Mouse (Mus musculus): ENCODE data around the gene Syn3. TPM values are rescaled to one million over a fixed set of nuclear protein-coding genes. Genes with fewer than 3 reads are reported as not detected.
"Not testable (repeated sequence)": the region's sequence is repeated elsewhere in the genome, so short reads cannot be mapped to it uniquely, and the experiment has no call there.

Syn3 gene
- polyA plus RNA-seq, 1 experiment from 2014 or later: 14.7 TPM

DNA sequence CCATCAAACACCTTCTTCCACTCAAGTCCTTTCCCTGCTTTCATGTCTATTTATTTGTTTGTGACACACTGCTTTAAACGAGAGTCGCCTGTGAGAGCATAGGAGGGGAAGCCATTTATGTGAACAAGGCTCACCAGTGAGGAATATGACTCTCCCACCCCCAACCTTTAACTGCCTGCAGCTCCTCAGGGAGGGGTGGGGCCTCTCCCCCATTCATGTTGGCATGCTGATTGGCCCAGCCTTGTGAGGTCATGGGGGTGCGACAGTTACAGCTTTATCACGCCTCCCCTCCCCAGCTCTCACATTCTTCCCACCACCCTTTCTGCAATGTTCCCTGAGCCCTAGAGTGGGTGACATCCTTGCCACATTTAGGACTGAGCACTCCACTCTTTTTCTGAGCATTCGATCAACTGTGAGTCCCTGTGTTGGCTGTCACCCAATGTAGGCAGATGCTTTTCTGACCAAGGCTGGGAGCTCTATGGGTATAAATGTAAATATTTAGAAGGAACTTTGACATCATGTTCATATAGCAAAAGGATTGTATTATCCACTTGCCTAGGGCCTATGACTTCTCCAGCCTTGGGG is 361.0 kb downstream of the Syn3 start:
- H3K9ac ChIP-seq: no peak overlapping the region
- 60% methylated on average over 5 of the region's 5 CpGs for WGBS
- no peaks in the 10 kb centered on the region for H3K27me3 ChIP-seq
- no peak overlapping the region for H3K4me2 ChIP-seq
- H3K4me1 ChIP-seq (replicated peaks): peaks cover 8% of the 10 kb centered on the region
- no peak overlapping the region for H3K4me3 ChIP-seq
- H3K9me3 ChIP-seq: no peaks in the 10 kb centered on the region
- H3K36me3 ChIP-seq: no peaks in the 10 kb centered on the region
- H3K27ac ChIP-seq (replicated peaks): no peak overlapping the region
- no peak for ATAC-seq (ENCODE audit: low read depth)

GRCm38 (mm10) chr10:86137106-86137505 is 361.6 kb downstream of the Syn3 start:
- Histone ChIP-seq H3K4me1 (replicated peaks) (peaks cover 8% of the 10 kb centered on the region), H3K4me2 (no peak overlapping the region), H3K9ac (no peak overlapping the region), H3K9me3 (no peaks in the 10 kb centered on the region), H3K27me3 (no peaks in the 10 kb centered on the region), H3K36me3 (no peaks in the 10 kb centered on the region), H3K4me3 (no peak overlapping the region), H3K27ac (replicated peaks) (no peak overlapping the region)
- WGBS: 68% methylated on average over 3 of the region's 3 CpGs
- no peak for ATAC-seq (ENCODE audit: low read depth)

DNA sequence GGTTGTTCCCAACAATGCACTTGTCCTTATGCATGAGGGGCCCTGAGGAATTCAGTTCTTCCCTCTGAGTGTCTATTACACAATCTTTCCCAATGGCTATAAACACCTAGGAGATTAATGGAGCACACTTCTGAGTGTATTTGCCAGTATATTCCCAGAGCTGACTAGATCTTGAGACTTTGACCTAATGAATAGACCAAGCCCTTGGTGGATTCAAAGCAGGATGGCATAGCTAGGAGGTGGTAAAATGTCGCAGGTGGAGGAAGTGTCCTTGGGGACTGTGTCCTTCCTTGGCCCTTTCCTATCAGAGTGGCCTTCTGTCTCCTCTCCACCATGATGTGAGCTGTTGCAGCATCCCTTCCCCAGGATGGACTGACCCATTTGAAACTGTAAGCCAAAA is 362.4 kb downstream of the Syn3 start:
- Histone ChIP-seq H3K4me3 (no peak overlapping the region), H3K27ac (replicated peaks) (no peak overlapping the region), H3K9ac (no peak overlapping the region), H3K36me3 (no peaks in the 10 kb centered on the region), H3K27me3 (no peaks in the 10 kb centered on the region), H3K9me3 (no peaks in the 10 kb centered on the region), H3K4me2 (no peak overlapping the region), H3K4me1 (replicated peaks) (peaks cover 8% of the 10 kb centered on the region)
- no peak for ATAC-seq (ENCODE audit: low read depth)
- WGBS: 90% methylated on average over 1 of the region's 1 CpGs

- Histone ChIP-seq H3K4me1 (replicated peaks) (peaks cover 8% of the 10 kb centered on the region), H3K4me3 (no peak overlapping the region), H3K27ac (replicated peaks) (no peak overlapping the region), H3K9me3 (no peaks in the 10 kb centered on the region), H3K36me3 (no peaks in the 10 kb centered on the region), H3K9ac (no peak overlapping the region), H3K4me2 (no peak overlapping the region), H3K27me3 (no peaks in the 10 kb centered on the region)
- whole genome bisulfite sequencing: 83% methylated on average over 6 of the region's 6 CpGs
- ATAC-seq (ENCODE audit: low read depth): no peak
Measured at GRCm38 (mm10) chr10:86134848-86135247, 363.8 kb downstream of the Syn3 start.

DNA sequence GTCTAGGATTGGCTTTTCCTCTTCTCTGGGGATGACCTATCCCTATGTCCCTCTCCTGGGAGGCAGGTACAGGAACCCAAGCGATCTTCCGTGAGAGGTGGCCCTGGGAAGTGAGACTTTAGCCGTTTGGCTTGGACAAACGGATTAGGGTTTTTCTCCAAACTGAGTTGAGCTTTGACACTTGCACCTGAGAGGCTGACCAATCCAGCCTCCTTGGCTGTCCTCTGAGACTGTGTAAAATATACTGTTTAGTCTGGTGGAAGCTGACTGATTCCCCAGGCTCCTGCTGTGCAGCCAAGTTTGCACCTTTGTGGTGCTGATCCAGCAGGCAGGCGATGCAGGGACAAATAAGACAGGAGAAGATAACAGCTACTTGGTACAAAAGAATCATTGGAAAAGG is 364.4 kb downstream of the Syn3 start:
- Histone ChIP-seq H3K4me3 (no peak overlapping the region), H3K4me1 (replicated peaks) (peaks cover 8% of the 10 kb centered on the region), H3K9me3 (no peaks in the 10 kb centered on the region), H3K4me2 (no peak overlapping the region), H3K27ac (replicated peaks) (no peak overlapping the region), H3K36me3 (no peaks in the 10 kb centered on the region), H3K9ac (no peak overlapping the region), H3K27me3 (no peaks in the 10 kb centered on the region)
- no peak for ATAC-seq (ENCODE audit: low read depth)
- 84% methylated on average over 5 of the region's 5 CpGs for WGBS

DNA sequence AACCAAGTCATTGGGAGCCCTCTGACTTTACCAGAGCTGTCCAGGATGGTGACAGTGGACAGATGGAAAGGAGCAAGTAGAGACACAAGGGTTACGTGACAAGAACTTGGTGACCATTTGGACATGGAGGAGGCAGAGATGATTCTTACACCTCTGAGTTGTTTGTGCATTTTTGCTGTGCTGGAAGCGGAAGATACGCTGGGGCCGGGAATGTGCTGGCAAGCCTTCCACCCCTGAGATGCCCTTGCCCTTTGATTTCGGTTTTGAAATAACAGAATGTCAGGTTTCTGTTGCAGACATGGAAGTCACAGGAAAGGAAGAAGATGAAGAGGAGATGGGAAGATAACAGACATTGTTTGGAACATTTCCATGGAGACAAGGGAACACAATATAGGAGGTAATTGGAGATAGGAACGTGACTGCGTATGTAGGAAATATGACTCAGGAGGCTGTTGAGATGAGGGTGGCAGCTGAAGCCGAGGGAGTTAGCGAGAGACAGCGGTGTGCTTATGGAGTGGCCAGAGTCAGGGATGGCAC is 366.2 kb downstream of the Syn3 start:
- no peaks in the 10 kb centered on the region for H3K36me3 ChIP-seq
- H3K9me3 ChIP-seq: no peaks in the 10 kb centered on the region
- no peak for ATAC-seq (ENCODE audit: low read depth)
- no peak overlapping the region for H3K27ac ChIP-seq (replicated peaks)
- no peak overlapping the region for H3K4me3 ChIP-seq
- peaks cover under 1% of the 10 kb centered on the region; the same call in 1 of the 2 replicates for H3K4me1 ChIP-seq (replicated peaks)
- H3K27me3 ChIP-seq: no peaks in the 10 kb centered on the region
- H3K9ac ChIP-seq: no peak overlapping the region
- H3K4me2 ChIP-seq: no peak overlapping the region
- 86% methylated on average over 10 of the region's 10 CpGs for WGBS

- H3K9me3 ChIP-seq: no peaks in the 10 kb centered on the region
- no peak for ATAC-seq (ENCODE audit: low read depth)
Measured at GRCm38 (mm10) chr10:86129046-86129445, 369.6 kb downstream of the Syn3 start.

DNA sequence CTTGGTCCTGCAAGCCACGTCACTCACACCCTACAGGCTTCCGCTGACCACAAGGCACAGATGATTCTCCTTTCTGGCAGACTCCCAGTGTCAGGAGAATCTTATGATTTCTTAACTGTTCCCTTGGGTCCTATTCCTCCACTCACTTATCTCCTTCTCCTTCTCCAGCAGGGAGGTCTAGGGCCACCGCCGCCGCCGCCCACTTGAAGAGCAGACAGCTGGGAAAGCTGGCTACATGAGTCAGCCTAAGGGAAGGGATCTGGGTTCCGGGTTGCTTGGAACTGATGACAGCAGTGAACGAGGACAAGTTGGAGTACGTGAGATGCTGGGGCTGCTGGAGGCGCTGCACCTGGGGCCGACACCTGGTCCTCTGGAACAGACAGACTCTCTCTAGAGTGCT is 372.2 kb downstream of the Syn3 start:
- Histone ChIP-seq H3K27ac (replicated peaks) (no peak overlapping the region), H3K4me1 (replicated peaks) (no peaks in the 10 kb centered on the region), H3K9me3 (no peaks in the 10 kb centered on the region), H3K4me2 (no peak overlapping the region), H3K4me3 (no peak overlapping the region), H3K27me3 (no peaks in the 10 kb centered on the region), H3K9ac (no peak overlapping the region), H3K36me3 (no peaks in the 10 kb centered on the region)
- no peak for ATAC-seq (ENCODE audit: low read depth)
- WGBS: 86% methylated on average over 11 of the region's 11 CpGs

More at GRCm38 (mm10) chr10:86129046-86129445, 369.6 kb downstream of the Syn3 start:
- Histone ChIP-seq H3K27me3 (no peaks in the 10 kb centered on the region), H3K36me3 (no peaks in the 10 kb centered on the region), H3K9ac (no peak overlapping the region), H3K4me3 (no peak overlapping the region), H3K4me2 (no peak overlapping the region), H3K27ac (replicated peaks) (no peak overlapping the region), H3K4me1 (replicated peaks) (no peaks in the 10 kb centered on the region)
- 95% methylated on average over 6 of the region's 6 CpGs for WGBS

GRCm38 (mm10) chr10:86125421-86125820 is 373.3 kb downstream of the Syn3 start:
- Histone ChIP-seq H3K4me2 (no peak overlapping the region), H3K9me3 (no peaks in the 10 kb centered on the region), H3K27me3 (no peaks in the 10 kb centered on the region), H3K4me3 (no peak overlapping the region), H3K9ac (no peak overlapping the region), H3K36me3 (no peaks in the 10 kb centered on the region), H3K4me1 (replicated peaks) (no peaks in the 10 kb centered on the region), H3K27ac (replicated peaks) (no peak overlapping the region)
- ATAC-seq (ENCODE audit: low read depth): no peak
- WGBS: 94% methylated on average over 2 of the region's 2 CpGs

DNA sequence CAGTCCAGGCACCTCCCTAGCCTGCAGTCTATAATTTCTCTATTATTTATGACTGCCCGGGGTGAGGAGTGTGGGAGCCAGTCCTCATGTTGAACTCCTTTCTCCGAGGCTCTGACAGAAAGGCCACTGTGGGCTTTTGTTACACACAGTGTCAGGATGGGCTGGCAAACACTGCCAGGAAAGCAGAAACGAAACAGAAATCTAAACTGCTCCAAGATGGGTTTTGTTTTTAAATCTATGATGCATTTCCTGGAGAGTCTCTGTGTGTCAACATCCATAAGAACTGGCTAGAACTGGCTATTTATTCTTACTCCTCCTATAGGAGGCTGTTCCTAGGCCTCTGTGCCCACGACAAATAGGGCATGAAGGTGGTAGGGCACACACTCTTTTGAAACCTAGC is 374.6 kb downstream of the Syn3 start:
- Histone ChIP-seq H3K9ac (no peak overlapping the region), H3K27me3 (no peaks in the 10 kb centered on the region), H3K4me1 (replicated peaks) (no peaks in the 10 kb centered on the region), H3K4me2 (no peak overlapping the region), H3K36me3 (no peaks in the 10 kb centered on the region), H3K4me3 (no peak overlapping the region), H3K27ac (replicated peaks) (no peak overlapping the region), H3K9me3 (no peaks in the 10 kb centered on the region)
- 62% methylated on average over 4 of the region's 4 CpGs for WGBS
- no peak for ATAC-seq (ENCODE audit: low read depth)

DNA sequence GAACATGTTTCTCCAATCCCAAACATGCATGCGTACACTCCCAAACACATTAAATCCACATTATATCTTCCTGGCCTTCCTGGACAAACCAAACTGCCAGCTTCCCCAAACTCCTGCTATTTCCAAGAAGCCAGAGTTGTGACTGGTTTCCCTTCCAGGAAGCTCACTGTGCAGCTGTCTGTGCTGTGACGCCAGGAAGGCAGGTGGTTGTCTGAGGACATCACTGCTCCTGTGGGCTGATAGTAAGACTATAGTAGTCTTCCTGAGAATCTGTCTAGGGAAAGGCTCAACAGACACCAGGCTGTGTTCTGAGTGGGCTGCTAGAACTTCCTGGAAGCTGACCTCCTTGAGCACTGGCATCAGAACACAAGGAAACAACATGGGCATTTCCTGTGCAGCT is 375.5 kb downstream of the Syn3 start:
- H3K9ac ChIP-seq: no peak overlapping the region
- no peaks in the 10 kb centered on the region for H3K4me1 ChIP-seq (replicated peaks)
- H3K27me3 ChIP-seq: no peaks in the 10 kb centered on the region
- no peaks in the 10 kb centered on the region for H3K9me3 ChIP-seq
- no peak for ATAC-seq (ENCODE audit: low read depth)
- H3K36me3 ChIP-seq: no peaks in the 10 kb centered on the region
- WGBS: 92% methylated on average over 2 of the region's 2 CpGs
- no peak overlapping the region for H3K27ac ChIP-seq (replicated peaks)
- H3K4me3 ChIP-seq: no peak overlapping the region
- no peak overlapping the region for H3K4me2 ChIP-seq

DNA sequence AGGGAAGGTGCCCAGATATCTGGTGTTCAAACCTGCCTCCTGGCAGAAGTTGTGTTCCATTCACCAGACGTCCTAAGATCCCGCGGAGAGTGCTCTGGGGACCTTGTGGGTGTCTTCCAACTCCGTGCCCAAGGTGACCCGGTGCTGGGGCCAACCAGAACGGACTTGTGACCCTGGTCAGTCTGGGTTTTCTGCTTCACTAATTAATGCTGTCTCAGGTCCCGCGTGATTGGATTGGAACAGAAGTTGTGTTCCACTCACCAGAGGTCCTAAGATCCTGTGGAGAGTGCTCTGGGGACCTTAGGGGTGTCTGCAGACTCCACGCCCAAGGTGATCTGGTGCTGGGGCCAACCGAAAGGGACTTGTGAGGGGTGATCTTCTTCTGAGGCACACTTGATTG is 376.2 kb downstream of the Syn3 start:
- ATAC-seq (ENCODE audit: low read depth): not testable (repeated sequence)

DNA sequence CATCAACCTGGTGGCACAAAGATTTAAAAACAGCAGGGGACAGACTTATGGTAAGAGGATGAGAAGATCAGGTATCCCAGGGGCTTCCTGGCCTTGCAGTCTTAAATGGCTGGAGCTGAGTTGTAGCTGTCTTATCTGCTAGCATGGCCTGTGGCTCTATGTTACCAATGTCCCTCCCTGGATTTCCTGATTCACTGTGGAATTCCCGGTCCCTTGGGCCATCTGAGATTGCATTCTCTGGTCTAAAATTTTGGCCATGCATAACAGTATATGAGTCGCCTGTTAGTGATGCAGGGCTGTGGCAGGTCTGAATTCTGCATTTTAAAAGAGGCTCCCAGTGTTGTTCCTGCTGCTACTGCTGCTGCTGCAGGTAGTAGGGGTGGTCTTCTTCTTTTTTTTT is 382.4 kb downstream of the Syn3 start:
- no peak overlapping the region for H3K4me3 ChIP-seq
- H3K27me3 ChIP-seq: no peaks in the 10 kb centered on the region
- H3K4me1 ChIP-seq (replicated peaks): 0 out of 2 replicates have a peak, but pooled peaks cover 4% of the 10 kb centered on the region
- H3K9ac ChIP-seq: no peak overlapping the region
- no peaks in the 10 kb centered on the region for H3K9me3 ChIP-seq
- ATAC-seq (ENCODE audit: low read depth): no peak
- WGBS: 76% methylated on average over 2 of the region's 2 CpGs
- no peak overlapping the region for H3K27ac ChIP-seq (replicated peaks)
- H3K4me2 ChIP-seq: no peak overlapping the region
- no peaks in the 10 kb centered on the region for H3K36me3 ChIP-seq

More for the DNA sequence above, 376.2 kb downstream of the Syn3 start:
- WGBS: 94% methylated on average over 10 of the region's 10 CpGs
- H3K4me2 ChIP-seq; H3K27ac ChIP-seq (replicated peaks); H3K36me3 ChIP-seq; H3K9me3 ChIP-seq; H3K4me3 ChIP-seq; H3K9ac ChIP-seq; H3K4me1 ChIP-seq (replicated peaks); H3K27me3 ChIP-seq: not testable (repeated sequence)

Data from neural tube, embryonic 13.5 days (tissue).